Mouse (Mus musculus): ENCODE results near the gene Paqr6.
"Not testable (repeated sequence)": the region's sequence is repeated elsewhere in the genome, so short reads cannot be mapped to it uniquely, and the experiment has no call there.

Gene Paqr6

DNA sequence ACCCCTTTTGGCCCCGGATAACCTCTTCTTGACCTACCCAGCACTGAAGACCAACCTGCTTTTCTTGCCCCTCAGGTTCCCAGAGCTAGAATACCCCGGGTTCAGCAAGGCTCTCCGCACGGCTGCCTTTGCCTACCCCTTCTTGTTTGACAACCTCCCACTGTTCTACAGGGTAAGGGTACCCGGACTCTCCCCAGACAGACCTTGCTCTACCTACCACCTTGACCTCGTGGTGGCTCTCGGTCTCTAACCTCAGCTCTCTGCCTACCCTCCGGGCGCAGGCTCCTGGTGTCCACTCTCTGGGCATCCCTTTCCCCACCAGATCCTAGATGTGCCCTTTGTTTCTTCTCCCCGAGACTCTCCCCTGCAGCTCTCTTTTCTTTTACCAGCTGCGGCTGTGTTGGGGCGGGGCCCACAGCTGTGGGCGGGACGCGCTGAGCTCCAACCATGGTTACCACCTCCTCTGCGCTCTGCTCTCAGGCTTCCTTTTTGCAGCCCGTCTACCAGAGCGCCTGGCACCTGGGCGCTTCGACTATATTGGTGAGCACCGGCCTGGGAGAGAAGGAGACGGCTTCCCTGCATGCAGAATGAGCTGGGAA is 2.5 kb downstream of the Paqr6 start:
- peak; percentile 39 for DNase-seq (ENCODE audit: low spot score)

DNA sequence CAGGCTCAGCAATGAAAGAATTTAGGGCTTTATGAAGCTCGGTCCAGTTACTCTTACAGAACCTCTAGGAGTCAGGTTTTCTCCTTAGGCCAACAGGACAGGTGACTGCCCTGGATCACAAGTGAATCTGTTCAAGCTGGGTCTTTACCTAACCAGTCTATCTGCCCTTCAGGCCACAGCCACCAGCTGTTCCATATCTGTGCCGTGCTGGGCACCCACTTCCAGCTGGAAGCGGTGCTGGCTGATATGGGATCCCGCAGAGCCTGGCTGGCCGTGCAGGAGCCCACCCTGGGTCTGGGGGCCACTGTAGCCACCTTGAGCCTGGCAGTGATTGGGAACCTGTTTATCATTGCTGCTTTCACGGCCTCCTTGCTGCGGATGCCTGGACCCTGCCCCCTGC is 3.1 kb downstream of the Paqr6 start:
- not testable (repeated sequence) for DNase-seq (ENCODE audit: low spot score)

DNA sequence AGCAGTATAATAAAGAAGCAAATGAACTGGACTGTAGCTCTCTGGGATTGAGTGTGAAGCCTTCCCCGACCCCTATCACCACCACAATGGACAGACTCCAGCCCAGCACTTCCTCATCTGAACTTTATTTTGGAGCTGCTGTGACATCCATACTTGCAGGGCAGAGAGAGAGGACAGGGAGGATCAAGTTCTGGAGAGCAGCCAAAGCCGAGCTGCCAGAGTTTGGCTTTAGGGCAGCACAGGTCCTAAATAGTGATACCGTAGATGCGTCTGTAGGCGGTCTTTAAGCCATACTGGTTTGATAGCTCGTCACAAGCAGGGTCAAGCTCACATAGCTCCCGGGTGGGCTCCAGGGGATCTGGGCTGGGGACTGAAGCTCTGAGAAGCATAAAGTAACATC is 4.1 kb downstream of the Paqr6 start:
- not testable (repeated sequence) for DNase-seq (ENCODE audit: low spot score)

DNA sequence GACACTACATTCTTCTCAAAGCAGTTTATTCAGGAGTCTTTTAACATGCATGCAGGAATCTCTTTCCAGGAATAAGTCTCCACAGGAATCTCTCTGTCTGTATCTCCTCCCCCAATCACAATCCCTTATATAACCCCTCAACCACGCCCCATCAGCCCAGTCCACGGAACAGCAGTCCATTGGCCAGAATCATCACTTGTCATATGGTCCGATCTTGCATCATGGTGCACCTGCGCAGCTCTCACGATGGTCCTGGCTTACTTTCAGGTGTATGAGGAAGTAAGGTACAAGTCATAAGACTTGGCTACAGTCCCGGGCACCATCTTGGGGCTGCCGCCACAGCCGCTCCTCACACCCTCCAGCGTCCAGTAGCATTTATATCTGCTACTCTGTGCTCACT is 8.3 kb downstream of the Paqr6 start, which contains the start of gene Bglap3:
Gene Bglap3 (minus strand): TSS at position 101 of the 400 bp plus-strand sequence.
- DNase-seq (ENCODE audit: low spot score): not testable (repeated sequence)

DNA sequence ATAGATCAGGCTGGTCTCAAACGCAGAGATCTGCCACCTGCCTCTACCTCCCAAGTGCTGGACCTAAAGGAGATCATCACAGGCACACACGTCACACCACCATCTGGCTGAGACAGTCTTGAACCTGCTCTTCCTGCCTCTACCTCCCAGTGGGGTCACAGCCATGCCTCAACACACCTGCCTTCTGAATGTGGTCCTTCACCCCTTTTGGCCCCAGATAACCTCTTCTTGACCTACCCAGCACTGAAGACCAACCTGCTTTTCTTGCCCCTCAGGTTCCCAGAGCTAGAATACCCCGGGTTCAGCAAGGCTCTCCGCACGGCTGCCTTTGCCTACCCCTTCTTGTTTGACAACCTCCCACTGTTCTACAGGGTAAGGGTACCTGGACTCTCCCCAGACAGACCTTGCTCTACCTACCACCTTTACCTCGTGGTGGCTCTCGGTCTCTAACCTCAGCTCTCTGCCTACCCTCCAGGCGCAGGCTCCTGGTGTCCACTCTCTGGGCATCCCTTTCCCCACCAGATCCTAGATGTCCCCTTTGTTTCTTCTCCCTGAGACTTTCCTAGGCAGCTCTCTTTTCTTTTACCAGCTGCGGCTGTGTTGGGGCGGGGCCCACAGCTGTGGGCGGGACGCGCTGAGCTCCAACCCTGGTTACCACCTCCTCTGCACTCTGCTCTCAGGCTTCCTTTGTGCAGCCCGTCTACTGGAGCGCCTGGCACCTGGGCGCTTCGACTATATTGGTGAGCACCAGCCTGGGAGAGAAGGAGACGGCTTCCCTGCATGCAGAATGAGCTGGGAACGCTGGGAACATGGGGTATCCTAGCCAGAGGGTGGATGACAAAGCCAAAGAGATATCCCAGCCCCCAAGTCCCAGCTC is 11.6 kb downstream of the Paqr6 start:
- DNase-seq (ENCODE audit: low spot score): not testable (repeated sequence)

DNA sequence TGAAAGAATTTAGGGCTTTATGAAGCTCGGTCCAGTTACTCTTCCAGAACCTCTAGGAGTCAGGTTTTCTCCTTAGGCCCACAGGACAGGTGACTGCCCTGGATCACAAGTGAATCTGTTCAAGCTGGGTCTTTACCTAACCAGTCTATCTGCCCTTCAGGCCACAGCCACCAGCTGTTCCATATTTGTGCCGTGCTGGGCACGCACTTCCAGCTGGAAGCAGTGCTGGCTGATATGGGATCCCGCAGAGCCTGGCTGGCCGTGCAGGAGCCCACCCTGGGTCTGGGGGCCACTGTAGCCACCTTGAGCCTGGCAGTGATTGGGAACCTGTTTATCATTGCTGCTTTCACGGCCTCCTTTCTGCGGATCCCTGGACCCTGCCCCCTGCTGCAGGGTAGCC is 12.3 kb downstream of the Paqr6 start:
- DNase-seq (ENCODE audit: low spot score): not testable (repeated sequence)

DNA sequence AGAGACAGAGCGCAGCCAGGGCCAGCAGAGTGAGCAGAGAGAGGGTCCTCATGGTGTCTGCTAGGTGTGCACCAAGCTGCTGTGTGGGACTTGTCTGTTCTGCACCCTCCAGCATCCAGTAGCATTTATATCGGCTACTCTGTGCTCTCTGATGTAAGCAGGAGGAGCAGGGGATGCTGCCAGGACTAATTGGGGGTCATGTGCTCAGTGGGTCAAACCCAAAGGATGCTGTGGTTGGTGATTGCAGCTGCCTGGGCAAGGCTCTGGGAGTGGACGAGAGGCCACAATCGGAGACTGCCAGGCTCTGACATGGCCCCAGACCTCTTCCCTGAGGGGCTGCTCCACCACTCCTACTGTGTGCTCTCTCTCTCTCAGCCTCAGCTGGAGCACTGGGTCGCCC is 14.2 kb downstream of the Paqr6 start, which contains the start of gene Bglap2:
Gene Bglap2 (minus strand): TSS at position 101 of the 400 bp plus-strand sequence.
- DNase-seq (ENCODE audit: low spot score): not testable (repeated sequence)

DNA sequence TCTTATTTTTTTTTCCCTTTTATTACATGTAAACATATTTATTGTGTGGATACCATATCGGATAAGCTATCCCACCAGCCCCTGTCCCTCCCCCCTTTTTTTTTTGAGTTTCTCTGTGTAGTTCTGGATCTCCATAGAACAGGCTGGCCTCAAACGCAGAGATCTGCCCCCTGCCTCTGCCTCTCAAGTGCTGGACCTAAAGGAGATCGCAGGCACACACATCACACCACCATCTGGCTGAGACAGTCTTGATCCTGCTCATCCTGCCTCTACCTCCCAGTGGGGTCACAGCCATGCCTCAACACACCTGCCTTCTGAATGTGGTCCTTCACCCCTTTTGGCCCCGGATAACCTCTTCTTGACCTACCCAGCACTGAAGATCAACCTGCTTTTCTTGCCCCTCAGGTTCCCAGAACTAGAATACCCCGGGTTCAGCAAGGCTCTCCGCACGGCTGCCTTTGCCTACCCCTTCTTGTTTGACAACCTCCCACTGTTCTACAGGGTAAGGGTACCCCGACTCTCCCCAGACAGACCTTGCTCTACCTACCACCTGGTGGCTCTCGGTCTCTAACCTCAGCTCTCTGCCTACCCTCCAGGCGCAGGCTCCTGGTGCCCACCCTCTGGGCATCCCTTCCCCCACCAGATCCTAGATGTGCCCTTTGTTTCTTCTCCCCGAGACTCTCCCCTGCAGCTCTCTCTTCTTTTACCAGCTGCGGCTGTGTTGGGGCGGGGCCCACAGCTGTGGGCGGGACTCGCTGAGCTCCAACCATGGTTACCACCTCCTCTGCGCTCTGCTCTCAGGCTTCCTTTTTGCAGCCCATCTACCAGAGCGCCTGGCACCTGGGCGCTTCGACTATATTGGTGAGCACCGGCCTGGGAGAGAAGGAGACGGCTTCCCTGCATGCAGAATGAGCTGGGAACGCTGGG is 17.3 kb downstream of the Paqr6 start:
- not testable (repeated sequence) for DNase-seq (ENCODE audit: low spot score)

DNA sequence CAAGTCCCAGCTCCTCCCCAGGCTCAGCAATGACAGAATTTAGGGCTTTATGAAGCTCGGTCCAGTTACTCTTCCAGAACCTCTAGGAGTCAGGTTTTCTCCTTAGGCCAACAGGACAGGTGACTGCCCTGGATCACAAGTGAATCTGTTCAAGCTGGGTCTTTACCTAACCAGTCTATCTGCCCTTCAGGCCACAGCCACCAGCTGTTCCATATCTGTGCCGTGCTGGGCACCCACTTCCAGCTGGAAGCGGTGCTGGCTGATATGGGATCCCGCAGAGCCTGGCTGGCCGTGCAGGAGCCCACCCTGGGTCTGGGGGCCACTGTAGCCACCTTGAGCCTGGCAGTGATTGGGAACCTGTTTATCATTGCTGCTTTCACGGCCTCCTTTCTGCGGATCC is 18.0 kb downstream of the Paqr6 start:
- not testable (repeated sequence) for DNase-seq (ENCODE audit: low spot score)

DNA sequence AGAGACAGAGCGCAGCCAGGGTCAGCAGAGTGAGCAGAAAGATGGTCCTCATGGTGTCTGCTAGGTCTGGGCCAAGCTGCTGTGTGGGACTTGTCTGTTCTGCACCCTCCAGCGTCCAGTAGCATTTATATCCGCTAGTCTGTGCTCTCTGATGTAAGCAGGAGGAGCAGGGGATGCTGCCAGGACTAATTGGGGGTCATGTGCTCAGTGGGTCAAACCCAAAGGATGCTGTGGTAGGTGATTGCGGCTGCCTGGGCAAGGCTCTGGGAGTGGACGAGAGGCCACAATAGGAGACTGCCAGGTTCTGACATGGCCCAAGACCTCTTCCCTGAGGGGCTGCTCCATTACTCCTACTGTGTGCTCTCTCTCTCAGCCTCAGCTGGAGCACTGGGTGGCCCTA is 20.0 kb downstream of the Paqr6 start, which contains the start of gene Bglap:
Gene Bglap (minus strand): TSS at position 101 of the 400 bp plus-strand sequence.
- no peak for DNase-seq (ENCODE audit: low spot score)

DNA sequence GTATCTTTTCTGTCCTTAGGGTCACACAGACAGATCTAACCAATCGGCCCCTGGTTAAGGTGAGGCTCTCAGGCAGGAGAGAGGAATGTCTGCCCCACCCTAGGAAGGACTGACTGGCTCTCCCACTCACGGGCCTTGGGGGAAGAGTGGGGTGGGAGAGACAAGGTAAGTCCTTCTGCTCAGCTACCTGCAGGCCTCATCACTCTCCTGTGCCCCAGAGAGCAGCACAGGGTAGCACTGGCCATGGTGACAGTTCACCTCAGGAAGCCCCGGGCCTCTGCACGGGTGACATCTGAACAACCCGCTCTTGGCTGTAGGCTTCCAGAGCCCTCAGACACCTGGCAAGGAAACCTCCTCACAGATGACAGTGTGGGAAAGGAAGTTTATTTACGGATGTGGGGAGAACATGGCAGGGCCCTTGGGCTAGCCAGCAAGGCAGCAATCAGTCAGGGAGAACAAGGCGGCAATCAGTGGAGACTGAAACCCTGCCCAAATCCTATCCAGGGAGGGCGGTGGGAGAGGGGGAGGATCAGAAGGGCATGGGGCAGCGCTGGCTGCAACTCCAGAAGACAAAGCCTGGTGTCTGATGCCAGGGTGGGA is 29.5 kb downstream of the Paqr6 start:
- DNase-seq (ENCODE audit: low spot score): no peak

DNA sequence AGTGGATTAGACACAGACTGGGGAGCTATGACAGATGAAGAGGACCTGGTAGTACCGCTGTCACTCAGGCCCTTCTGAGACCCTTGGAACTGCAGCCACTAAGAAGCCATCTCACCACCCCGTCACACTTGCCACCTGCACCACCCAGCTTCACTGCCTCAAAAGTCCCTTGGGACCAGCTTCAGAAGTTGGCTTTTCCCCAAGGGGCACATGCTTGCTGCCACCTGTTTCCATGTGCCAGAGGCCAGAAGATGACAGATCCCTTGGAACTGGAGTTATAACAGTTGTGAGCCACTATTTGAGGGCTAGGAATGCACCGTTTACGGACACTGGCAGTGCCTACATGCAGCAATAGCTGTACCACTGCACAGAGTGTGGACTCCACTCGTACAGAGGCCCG is 30.9 kb downstream of the Paqr6 start:
- DNase-seq (ENCODE audit: low spot score): no peak

DNA sequence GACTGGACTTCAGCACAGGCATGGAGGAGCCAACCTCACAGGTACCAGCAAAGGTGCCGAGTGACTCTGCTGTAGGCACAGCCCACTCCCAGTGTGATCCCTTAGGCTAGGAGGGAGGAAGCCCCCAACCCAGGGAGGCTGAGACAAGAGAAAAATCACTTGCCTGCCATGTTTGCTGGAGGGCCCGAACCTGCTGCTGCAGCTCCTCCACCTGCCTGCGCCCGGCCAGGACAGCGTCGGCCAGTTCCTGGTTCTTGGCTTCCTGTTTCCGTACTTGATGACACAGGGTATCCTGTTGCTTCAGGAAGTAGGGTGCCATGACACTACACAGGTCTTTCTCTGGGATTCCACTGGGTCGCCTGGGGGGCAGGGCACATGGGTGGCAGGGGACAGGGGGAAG is 31.4 kb downstream of the Paqr6 start:
- no peak for DNase-seq (ENCODE audit: low spot score)

DNA sequence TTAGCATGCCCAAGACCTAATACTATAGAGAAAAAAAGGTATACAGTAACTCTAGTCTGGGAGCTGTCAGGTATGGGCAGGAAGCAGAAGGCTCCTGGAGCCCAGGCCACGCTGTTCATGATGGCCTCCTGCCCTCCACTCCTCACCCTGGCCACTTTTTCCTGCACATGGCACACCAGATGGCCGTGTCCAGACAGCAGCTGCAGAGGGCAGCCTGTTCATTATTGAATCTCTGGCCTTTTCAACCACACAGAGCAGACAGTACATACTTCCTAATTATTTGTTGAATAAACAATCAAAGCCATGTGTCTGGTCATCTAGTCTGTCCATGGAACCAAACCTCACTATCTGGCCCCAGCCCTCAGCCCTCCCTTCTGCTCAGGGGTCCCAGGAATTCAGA is 34.3 kb downstream of the Paqr6 start:
- DNase-seq (ENCODE audit: low spot score): no peak

DNA sequence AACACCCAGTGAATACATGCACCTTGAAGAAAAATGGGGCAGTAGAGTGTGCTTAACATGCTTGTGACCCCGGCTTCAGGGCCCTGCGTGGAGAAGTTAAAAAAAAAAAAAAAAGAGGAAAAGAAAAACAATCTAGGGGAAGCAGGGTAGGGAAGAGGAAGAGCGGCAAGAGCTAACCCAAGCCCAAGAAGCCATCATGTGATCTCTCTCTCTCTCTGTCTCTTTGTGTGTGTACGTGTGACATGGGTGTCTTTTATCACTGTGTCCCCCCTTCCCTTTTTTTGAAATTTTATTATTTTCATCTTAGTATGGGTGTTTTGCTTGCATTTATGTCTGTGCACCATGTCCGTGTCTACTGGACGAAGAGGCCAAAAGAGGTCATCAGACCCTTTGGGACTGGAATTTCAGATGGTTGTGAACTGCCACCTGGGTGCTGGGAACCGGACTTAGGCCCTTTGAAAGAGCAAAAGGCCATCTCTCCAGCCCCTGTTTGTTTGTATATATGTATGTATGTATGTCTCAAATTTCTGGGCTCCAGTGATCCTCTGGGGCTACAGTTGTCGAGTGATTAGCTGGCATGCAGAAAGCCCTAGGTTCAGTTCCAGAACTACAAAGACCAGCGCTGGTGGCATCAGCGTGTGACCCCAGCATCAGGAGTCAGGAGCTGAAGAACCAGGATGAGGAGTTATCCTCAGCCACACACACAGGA is 39.3 kb downstream of the Paqr6 start:
- no peak for DNase-seq (ENCODE audit: low spot score)

DNA sequence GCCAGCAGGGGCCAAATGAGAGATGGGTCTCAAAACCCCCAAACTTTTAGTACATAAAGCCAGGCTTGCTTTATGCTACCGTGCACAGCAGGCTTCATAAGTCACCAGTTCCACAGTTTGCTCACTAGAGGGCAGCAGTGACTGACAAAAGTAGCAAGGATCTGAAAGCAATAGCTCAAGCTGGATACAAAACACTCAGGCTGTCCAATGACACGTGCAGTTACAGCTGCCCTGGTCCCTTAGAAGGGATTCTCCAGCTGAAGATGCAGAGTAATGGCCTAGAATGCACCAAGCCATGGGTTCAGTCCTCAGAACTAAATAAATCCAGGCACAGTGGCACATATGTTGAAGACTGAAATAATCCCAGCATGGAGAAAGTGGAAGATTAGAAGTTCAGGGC is 42.7 kb downstream of the Paqr6 start:
- peak; percentile 49 for DNase-seq (ENCODE audit: low spot score)

DNA sequence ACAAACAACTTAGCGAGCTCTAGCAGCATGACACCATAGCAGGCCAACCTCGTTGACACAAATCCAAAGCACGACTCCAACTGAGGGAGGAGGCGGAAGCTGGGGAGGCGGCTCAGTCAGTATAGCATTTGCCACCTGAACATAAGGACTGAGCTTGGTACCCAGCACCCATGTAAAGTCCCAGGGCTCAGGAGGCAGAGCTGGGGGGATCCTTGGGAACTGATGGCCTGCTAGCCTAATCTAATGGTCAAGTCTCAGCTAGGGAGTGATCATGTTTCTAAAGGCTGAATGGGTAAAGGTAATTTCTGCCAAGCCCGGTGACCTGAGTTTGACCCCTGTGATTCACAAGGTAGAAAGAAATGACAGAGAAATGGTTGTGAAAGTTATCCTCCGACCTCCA is 43.1 kb downstream of the Paqr6 start:
- no peak for DNase-seq (ENCODE audit: low spot score)

DNA sequence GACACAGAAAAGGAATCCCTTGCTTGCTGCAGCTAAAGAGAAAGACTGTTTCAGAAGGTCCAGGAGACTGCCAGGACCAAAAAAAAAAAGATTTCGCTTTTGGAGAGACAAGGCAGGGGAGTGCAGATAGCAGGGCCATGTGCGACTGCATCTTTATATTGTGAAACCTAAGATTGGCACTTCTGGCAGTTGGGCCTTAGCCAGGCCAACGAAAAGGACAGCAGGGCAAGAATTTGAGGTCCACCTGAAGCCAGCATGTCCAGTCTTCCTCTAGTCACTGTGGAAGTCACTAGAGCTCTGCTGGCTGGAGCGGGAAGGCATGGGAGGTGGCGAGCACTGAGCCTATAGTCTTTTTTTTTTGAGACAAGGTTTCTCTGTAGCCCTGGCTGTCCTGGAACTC is 44.6 kb downstream of the Paqr6 start:
- DNase-seq (ENCODE audit: low spot score): no peak

DNA sequence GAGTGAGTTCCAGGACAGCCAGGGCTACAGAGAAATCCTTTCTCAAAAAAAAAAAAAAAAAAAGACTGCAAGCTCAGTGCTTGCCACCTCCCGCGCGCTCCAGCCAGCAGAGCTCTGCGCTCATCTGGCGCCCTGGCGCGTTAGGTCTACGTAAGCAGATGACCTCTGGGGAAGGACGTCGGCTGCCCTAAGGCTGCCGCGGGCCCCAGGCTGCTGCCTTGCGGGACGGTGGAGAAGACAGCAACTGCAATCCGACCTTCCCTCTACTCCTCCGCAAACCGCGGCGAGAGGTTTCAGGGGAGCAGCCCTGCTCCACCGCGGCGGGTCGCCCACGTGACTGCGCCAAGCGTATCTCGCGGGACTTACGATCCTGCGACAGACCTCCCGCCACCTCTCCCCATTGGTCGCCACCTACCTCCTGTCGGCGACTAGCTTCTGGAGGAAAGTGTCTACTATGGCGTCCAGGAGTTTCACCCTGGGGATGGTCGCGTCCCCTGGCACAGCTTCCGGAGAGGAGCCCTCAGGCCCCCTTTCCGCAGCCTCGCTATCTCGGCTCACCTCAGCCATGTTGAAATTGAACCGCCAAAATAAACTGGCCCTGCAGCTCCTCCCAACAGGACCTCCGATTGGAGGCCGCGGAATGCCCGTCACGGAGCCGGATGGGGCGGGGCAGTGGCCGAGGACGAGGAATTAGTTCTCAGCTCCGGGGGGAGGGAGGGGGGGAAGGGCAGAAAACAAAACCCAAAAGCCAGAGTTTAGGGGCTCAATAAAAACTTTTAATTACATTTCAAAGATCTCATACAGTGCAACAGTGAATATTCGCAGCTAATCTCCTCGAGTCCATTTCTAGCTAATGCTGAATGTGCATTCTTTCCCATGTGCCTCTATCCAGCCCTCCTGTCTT is 45.6 kb downstream of the Paqr6 start, which contains the start of gene Pmf1:
Gene Pmf1 (minus strand): TSS at position 591 of the 904 bp plus-strand sequence.
- DNase-seq (ENCODE audit: low spot score): peak; percentile 94

DNA sequence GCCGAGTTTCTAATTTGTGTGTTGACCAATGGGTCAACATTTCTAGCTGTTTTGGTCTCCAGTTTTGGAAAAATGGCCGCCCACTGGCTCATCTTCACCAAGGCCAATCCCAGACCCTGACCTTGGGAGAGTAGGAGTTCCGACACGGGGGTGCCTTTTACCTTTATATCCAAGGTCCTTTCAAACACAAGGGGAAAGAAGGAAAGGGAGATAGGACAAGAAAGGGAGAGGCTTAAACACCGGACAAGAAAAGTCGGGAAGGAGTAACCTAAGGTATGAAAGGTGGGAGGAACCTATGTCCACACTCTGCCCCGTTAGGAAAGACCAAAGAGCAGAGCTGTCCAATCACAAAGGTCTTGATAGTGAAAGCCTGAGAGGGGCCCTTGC is 46.3 kb downstream of the Paqr6 start:
- no peak for DNase-seq (ENCODE audit: low spot score)
